Mouse (Mus musculus) stomach, embryonic 15.5 days (tissue): ENCODE results near the gene G3bp2. TPM values are rescaled to one million over a fixed set of nuclear protein-coding genes. Genes with fewer than 3 reads are reported as not detected.

Experiments used
- ATAC-seq: fragments of 200-750 bp; cut with Nextera tagmentation; 2 replicates; pipeline ENCODE4 v1.8.0; 2017; ENCODE audit warnings: low read depth, moderate number of reproducible peaks, moderate TSS enrichment; ENCODE audit not compliant: insufficient read depth, low FRiP score
- H3K27ac ChIP-seq: fragments of 300-500 bp; sonication (generic); 2 replicates; pipeline ENCODE4 v1.5.1; 2015; ENCODE audit warnings: mild to moderate bottlenecking, inconsistent platforms
- H3K27me3 ChIP-seq: fragments of 300-500 bp; sonication (generic); replicated peaks from 2 replicates; pipeline ENCODE4 v1.6.1; 2015; ENCODE audit warnings: inconsistent platforms
- H3K36me3 ChIP-seq: fragments of 300-500 bp; sonication (generic); 2 replicates; pipeline ENCODE4 v1.6.1; 2015; ENCODE audit warnings: inconsistent platforms
- H3K4me1 ChIP-seq: fragments of 300-500 bp; sonication (generic); 2 replicates; pipeline ENCODE4 v1.6.1; 2015; ENCODE audit warnings: inconsistent platforms
- H3K4me2 ChIP-seq: fragments of 300-500 bp; sonication (generic); 2 replicates; pipeline ENCODE4 v1.6.1; 2015; ENCODE audit warnings: mild to moderate bottlenecking, inconsistent platforms
- H3K4me3 ChIP-seq: fragments of 300-500 bp; sonication (generic); replicated peaks from 2 replicates; pipeline ENCODE4 v1.5.1; 2015; ENCODE audit warnings: inconsistent platforms
- H3K9ac ChIP-seq: fragments of 300-500 bp; sonication (generic); 2 replicates; pipeline ENCODE4 v1.6.1; 2015; ENCODE audit warnings: inconsistent platforms
- H3K9me3 ChIP-seq: fragments of 300-500 bp; sonication (generic); 2 replicates; pipeline ENCODE4 v1.6.1; 2016; ENCODE audit warnings: inconsistent platforms
- WGBS: fragments of 180-500 bp; shearing (Covaris S2); methylation state at CpG from one replicate; pipeline ENCODE4 v1.1.7; 2015; 5-methylcytosine and 5-hydroxymethylcytosine counted together
- polyA plus RNA-seq: library from polyadenylated mRNA; unstranded; fragments of >200 nt; fragmentation: Nextera tagmentation; extraction: Ambion mirVana; gene quantifications from 2 replicates; pipeline ENCODE4 v1.2.1, GENCODE M21; 2015

Gene G3bp2
- polyA plus RNA-seq, 1 experiment from 2014 or later: 159 TPM

- WGBS: 75% methylated on average over 1 of the region's 1 CpGs
These were observed 7.2 kb downstream of the G3bp2 start for GRCm38 (mm10) chr5:92076273-92076672.

GRCm38 (mm10) chr5:92074061-92074460 is 9.5 kb downstream of the G3bp2 start:
- Histone ChIP-seq H3K27ac (no peak overlapping the region), H3K4me2 (no peak overlapping the region), H3K36me3 (peaks cover 5% of the 10 kb centered on the region; the same call in 1 of the 2 replicates), H3K9me3 (no peaks in the 10 kb centered on the region), H3K27me3 (no peaks in the 10 kb centered on the region), H3K9ac (no peak overlapping the region), H3K4me1 (no peaks in the 10 kb centered on the region), H3K4me3 (no peak overlapping the region)
- WGBS: 83% methylated on average over 14 of the region's 14 CpGs
- ATAC-seq: no peak

More at GRCm38 (mm10) chr5:92076273-92076672, 7.2 kb downstream of the G3bp2 start:
- Histone ChIP-seq H3K4me2 (no peak overlapping the region), H3K27me3 (no peaks in the 10 kb centered on the region), H3K9ac (no peak overlapping the region), H3K9me3 (no peaks in the 10 kb centered on the region), H3K36me3 (0 out of 2 replicates have a peak, but pooled peaks cover 4% of the 10 kb centered on the region), H3K27ac (no peak overlapping the region), H3K4me3 (no peak overlapping the region), H3K4me1 (peaks cover 5% of the 10 kb centered on the region; the same call in 1 of the 2 replicates)
- ATAC-seq: no peak

- WGBS: 89% methylated on average over 2 of the region's 2 CpGs
These were observed 20.3 kb downstream of the G3bp2 start for GRCm38 (mm10) chr5:92063192-92063591.

GRCm38 (mm10) chr5:92052866-92053265 is 30.7 kb downstream of the G3bp2 start:
- Histone ChIP-seq H3K4me3 (no peak overlapping the region), H3K27me3 (no peaks in the 10 kb centered on the region), H3K9me3 (no peaks in the 10 kb centered on the region), H3K4me2 (no peak overlapping the region), H3K9ac (no peak overlapping the region), H3K27ac (no peak overlapping the region), H3K36me3 (peaks cover 30% of the 10 kb centered on the region), H3K4me1 (no peaks in the 10 kb centered on the region)
- 87% methylated on average over 6 of the region's 6 CpGs for WGBS
- no peak for ATAC-seq

More at GRCm38 (mm10) chr5:92063192-92063591, 20.3 kb downstream of the G3bp2 start:
- no peaks in the 10 kb centered on the region for H3K4me1 ChIP-seq
- no peak overlapping the region for H3K27ac ChIP-seq
- H3K4me2 ChIP-seq: no peak overlapping the region
- no peaks in the 10 kb centered on the region for H3K9me3 ChIP-seq
- H3K27me3 ChIP-seq: no peaks in the 10 kb centered on the region
- peaks cover 30% of the 10 kb centered on the region for H3K36me3 ChIP-seq
- no peak for ATAC-seq
- no peak overlapping the region for H3K9ac ChIP-seq
- H3K4me3 ChIP-seq: no peak overlapping the region

- WGBS: 90% methylated on average over 3 of the region's 3 CpGs
These were observed 33.1 kb downstream of the G3bp2 start for GRCm38 (mm10) chr5:92050419-92050818.

GRCm38 (mm10) chr5:92043783-92044182 is 39.7 kb downstream of the G3bp2 start, which contains the start of gene Cdkl2:
Gene Cdkl2, minus strand, starts transcription at chr5:92043883.
- WGBS: 69% methylated on average over 4 of the region's 4 CpGs
- peak within 1 kb of the TSS; percentile 88 for H3K27ac ChIP-seq

More at GRCm38 (mm10) chr5:92050419-92050818, 33.1 kb downstream of the G3bp2 start:
- H3K4me2 ChIP-seq: no peak overlapping the region
- H3K4me1 ChIP-seq: no peaks in the 10 kb centered on the region
- no peak overlapping the region for H3K4me3 ChIP-seq
- no peaks in the 10 kb centered on the region for H3K9me3 ChIP-seq
- ATAC-seq: no peak
- no peak overlapping the region for H3K9ac ChIP-seq
- H3K27ac ChIP-seq: no peak overlapping the region
- peaks cover 14% of the 10 kb centered on the region for H3K36me3 ChIP-seq
- H3K27me3 ChIP-seq: no peaks in the 10 kb centered on the region

GRCm38 (mm10) chr5:92042377-92043348 is 40.9 kb downstream of the G3bp2 start:
- H3K4me2 ChIP-seq: peak overlapping the region; percentile 89
- peak overlapping the region; percentile 88 for H3K27ac ChIP-seq
- H3K4me1 ChIP-seq: 0 out of 2 replicates have a peak, but pooled peaks cover 2% of the 10 kb centered on the region
- peak overlapping the region; percentile 82 for H3K4me3 ChIP-seq
- under 1% methylated on average over 68 of the region's 68 CpGs for WGBS
- ATAC-seq: peak; percentile 100
- peak overlapping the region; percentile 47 for H3K9ac ChIP-seq
- H3K36me3 ChIP-seq: no peaks in the 10 kb centered on the region
- H3K27me3 ChIP-seq: no peaks in the 10 kb centered on the region
- H3K9me3 ChIP-seq: no peaks in the 10 kb centered on the region

More at GRCm38 (mm10) chr5:92043783-92044182, 39.7 kb downstream of the G3bp2 start, which contains the start of gene Cdkl2:
- H3K4me1 ChIP-seq: 0 out of 2 replicates have a peak, but pooled peaks cover 2% of the 10 kb centered on the region
- no peaks in the 10 kb centered on the region for H3K36me3 ChIP-seq
- H3K4me3 ChIP-seq: peak within 1 kb of the TSS; percentile 82
- ATAC-seq: no peak
- H3K4me2 ChIP-seq: peak within 1 kb of the TSS; percentile 89
- no peaks in the 10 kb centered on the region for H3K27me3 ChIP-seq
- H3K9ac ChIP-seq: peak within 1 kb of the TSS; percentile 47
- H3K9me3 ChIP-seq: no peaks in the 10 kb centered on the region

- no peak overlapping the region for H3K4me2 ChIP-seq
- H3K36me3 ChIP-seq: no peaks in the 10 kb centered on the region
- no peaks in the 10 kb centered on the region for H3K4me1 ChIP-seq
- no peaks in the 10 kb centered on the region for H3K9me3 ChIP-seq
- H3K4me3 ChIP-seq: no peak overlapping the region
- WGBS: 39% methylated on average over 2 of the region's 2 CpGs
- H3K27me3 ChIP-seq: no peaks in the 10 kb centered on the region
- no peak overlapping the region for H3K27ac ChIP-seq
- ATAC-seq: no peak
- H3K9ac ChIP-seq: no peak overlapping the region
These were observed 63.6 kb downstream of the G3bp2 start for GRCm38 (mm10) chr5:92019960-92020359.

- Histone ChIP-seq H3K4me2 (no peak overlapping the region), H3K4me3 (no peak overlapping the region), H3K27me3 (no peaks in the 10 kb centered on the region), H3K36me3 (no peaks in the 10 kb centered on the region), H3K4me1 (no peaks in the 10 kb centered on the region), H3K27ac (no peak overlapping the region), H3K9ac (no peak overlapping the region), H3K9me3 (no peaks in the 10 kb centered on the region)
- no peak for ATAC-seq
- 51% methylated on average over 7 of the region's 7 CpGs for WGBS
These were observed 71.8 kb downstream of the G3bp2 start for GRCm38 (mm10) chr5:92011756-92012155.

GRCm38 (mm10) chr5:92009827-92010226 is 73.7 kb downstream of the G3bp2 start:
- Histone ChIP-seq H3K9me3 (no peaks in the 10 kb centered on the region), H3K4me2 (no peak overlapping the region), H3K9ac (no peak overlapping the region), H3K36me3 (no peaks in the 10 kb centered on the region), H3K4me1 (no peaks in the 10 kb centered on the region), H3K27ac (no peak overlapping the region), H3K4me3 (no peak overlapping the region), H3K27me3 (no peaks in the 10 kb centered on the region)
- WGBS: 33% methylated on average over 2 of the region's 2 CpGs
- ATAC-seq: no peak

- no peak overlapping the region for H3K27ac ChIP-seq
- no peaks in the 10 kb centered on the region for H3K36me3 ChIP-seq
- H3K9ac ChIP-seq: no peak overlapping the region
- ATAC-seq: no peak
- no peaks in the 10 kb centered on the region for H3K9me3 ChIP-seq
- H3K4me3 ChIP-seq: no peak overlapping the region
- no peak overlapping the region for H3K4me2 ChIP-seq
- H3K4me1 ChIP-seq: no peaks in the 10 kb centered on the region
- no peaks in the 10 kb centered on the region for H3K27me3 ChIP-seq
- WGBS: 66% methylated on average over 2 of the region's 2 CpGs
These were observed 80.5 kb downstream of the G3bp2 start for GRCm38 (mm10) chr5:92003011-92003410.
